Mouse (Mus musculus) frontal cortex, postnatal 14 days (tissue): Measurements from ENCODE around the gene Xrcc3.

Experiments
- DNase-seq, 2 experiments: peaks; one replicate each; pipeline ENCODE4 v3.0.0; 2022; ENCODE audit warnings: low spot score in 2 of 2

Gene Xrcc3

DNA sequence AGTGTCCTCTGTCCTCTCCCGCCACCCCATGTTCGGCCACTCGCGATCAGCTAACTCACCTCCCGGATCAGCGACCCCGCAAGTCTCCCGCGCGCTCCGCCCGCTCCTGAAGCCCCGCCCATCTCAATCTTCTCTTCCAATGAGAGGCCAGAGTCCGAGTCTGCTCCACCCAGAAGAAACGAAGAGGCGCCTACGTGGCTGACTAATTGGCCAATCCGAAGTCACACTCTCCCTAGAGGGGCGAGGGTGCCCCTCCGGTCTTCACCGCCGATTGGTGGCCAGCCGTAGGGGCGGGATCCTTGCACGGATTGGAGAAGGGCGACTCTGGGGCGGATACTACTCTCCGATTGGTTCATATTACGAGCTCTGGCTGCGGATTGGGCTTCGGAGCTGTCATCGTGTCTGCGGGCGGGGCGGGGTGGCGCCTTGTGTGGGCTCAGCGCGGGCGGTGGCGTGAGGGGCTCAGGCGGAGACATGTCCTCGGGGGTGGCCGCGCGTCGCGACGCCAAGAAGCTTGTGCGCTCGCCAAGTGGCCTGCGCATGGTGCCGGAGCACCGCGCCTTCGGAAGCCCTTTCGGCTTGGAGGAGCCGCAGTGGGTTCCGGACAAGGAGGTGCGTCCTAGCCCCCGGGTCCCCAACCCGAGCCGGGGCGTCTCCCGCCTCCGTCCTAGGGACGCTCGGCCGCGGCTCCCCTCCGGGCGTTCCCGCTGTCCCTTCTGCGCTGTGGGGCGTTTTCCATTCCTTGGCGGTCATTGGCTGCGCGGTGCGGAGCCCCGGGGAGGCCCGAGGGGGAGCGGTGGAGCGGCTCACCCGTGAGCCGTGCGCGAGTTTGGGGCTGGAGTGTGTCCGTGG, at the start of gene Xrcc3, which contains the start of gene Zfyve21:
Gene Xrcc3, minus strand, starts transcription at position 108 of the 852 bp plus-strand sequence.
Gene Zfyve21, plus strand, starts transcription at position 405 of the 852 bp plus-strand sequence.
- peak; percentile 97 to 99 for DNase-seq

DNA sequence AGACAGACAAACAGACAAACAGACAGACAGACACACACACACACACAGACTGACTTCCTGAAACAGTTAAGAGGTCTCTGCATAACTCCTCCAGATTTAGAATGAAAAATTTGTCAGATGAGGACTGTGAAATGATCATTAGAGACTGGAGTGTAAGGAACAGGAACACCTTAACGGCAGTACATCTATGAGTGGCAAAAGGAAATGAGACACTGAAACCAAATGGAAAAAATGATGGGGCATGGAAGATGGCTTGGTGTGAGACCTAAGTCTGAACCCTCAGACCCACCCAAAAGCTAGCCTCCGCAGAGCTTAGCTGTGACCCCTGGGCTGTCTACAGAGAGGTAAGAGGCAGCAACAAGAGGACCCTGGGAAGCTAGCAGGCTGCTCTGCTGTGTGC, 41.8 kb upstream of the Xrcc3 start:
- DNase-seq = no peak

DNA sequence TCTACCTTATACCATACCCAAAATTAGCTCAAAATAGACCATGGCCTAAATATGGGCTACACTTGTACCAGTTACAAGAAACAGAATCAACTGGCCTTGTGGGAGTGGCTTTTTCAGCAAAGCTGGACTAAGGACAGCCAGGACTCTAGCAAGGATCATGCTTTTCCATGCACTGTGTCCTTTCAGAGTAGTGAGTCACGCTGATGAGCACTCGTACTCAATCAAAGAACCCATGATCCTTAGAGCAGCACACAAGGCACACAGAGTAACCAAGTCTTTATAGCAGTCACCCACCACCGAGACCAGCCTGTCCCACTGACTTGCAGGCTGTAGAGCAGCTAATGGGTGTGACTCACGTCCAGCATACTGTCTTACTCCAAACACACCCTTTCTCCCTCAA, 39.9 kb upstream of the Xrcc3 start:
- DNase-seq = no peak

DNA sequence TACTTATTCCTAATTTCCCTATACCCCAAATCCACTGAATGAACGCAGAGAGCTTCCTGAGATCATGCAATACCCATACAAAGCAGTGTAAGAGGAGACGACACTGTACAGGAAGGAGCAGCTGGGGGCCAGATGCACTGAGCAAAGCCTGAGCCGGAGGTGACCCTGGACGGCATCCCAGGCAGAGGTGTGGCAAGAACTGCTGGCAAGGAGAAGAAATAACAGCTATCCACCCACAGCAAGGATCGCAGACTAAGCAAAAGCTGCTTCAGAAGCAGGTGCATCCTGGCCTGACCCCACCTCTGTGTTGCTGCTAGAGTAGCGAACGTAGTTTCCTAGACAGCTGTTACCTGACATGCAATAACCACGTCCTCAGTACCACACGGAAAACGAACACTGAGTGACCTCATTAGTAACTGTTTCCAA, 39.4 kb upstream of the Xrcc3 start:
- no peak for DNase-seq

DNA sequence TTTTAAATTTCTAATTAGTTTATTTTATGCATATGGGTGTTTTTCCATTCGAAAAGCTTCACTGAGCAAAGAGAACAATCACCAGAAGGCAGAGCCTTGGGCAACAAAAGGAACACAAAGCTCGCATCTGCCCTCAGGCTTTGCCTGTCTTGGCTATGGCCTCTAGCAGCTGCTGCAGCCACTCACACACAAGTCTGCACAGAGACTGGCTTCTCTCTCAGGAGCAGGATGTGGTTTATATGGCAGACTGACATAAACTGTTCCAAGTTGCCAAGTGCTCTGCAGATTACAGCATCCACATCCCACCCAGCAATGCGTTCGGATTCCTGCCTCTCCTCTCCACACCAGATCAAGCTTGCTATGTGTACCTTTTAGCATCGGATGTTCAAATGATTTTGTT, 38.1 kb upstream of the Xrcc3 start:
- no peak for DNase-seq

DNA sequence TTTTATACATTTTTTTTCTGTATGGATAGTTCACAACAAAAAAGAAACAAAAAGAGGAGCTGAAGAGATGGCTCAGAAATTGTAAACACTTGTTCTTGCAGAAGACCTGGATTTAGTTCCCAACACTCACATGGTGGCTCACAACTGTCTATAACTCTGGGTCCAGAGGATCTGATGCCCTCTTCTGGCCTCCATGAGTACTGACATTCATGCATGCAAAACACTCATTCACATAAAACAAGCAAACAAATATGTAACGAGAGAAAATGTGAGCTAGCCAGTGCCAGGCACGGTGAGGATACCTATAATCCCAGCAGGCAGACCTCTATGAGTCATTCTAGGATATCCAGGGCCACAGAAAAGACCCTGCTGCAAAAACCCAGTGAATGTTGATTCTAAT, 37.6 kb upstream of the Xrcc3 start:
- DNase-seq = no peak

DNA sequence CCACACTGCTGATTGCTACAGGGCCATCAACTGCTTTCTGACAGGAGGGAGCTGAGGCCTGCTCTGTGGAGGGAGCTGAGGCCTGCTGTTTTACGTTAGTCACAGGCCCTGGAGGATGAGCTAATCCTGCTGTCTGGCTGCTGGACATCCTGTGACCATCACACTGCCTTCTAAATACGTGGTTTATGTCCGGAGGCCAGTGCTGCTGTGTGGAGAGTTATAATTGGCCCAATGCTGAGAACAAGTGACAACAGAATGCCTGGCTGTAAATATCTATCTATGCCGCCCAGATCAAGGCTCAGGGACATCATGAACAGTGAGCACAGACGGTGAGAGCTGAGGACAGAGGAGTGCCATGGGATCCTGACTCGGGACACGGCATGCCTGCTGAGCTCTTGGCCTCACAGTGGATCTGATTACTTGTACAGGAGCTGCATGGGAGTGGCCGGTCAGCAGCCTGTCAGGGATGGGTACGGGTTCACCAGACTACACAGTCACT, 34.7 kb upstream of the Xrcc3 start:
- DNase-seq = no peak

DNA sequence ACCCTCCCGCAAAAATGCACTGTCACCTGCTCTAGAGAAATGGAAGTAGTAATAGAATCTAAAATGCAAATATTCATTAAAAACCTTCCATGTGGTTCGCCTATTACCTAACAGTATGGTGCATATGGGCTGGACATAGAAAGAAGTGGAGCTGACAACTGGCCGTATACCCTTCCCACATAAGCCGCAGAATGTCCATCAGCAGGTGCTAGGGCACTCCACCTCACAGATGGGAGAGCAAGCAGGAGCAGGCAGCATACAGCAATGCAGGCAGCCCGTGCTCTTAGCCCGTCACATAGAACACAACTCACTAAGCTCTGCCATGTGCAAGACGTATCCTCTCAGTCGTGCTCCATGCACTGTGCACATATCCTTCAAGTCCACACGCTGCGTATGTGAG, 33.1 kb upstream of the Xrcc3 start:
- no peak for DNase-seq

DNA sequence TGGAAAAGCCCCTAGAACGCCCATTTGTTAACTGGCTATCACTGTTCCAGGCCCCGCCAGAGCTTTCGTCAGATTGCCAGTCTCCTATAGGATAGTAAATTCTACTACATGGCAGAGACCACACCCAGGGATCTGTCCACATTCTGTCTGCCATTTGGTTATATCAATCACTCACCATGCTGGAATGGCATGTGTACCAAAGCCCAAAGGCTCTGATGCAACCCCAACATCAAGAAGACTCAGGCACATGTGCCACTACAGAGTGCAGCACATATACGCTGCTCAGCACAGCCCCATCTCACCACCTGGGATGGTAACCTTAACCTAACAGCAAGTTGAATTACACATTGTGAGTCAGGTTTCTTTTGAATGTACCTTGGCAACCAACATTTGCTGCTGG, 32.3 kb upstream of the Xrcc3 start:
- DNase-seq = no peak

DNA sequence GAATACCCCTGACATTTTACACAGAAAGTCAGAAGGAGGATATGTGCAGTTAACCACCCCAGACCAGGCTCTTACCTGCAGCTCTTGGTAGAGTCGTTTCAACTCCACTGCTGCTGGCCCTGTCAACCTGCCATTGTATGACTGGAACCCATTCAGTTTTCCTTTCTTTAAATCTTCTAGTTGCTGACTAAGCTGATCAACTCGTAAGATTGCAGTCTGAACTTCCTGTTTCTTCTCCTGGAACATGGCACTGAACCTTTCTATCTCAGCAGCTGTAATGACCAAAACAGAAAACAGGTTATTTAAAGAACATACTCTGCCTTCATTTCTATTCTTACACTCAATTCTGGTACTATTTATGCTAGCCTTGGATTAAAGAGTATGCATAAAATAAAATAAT, 29.8 kb upstream of the Xrcc3 start:
- no peak for DNase-seq

DNA sequence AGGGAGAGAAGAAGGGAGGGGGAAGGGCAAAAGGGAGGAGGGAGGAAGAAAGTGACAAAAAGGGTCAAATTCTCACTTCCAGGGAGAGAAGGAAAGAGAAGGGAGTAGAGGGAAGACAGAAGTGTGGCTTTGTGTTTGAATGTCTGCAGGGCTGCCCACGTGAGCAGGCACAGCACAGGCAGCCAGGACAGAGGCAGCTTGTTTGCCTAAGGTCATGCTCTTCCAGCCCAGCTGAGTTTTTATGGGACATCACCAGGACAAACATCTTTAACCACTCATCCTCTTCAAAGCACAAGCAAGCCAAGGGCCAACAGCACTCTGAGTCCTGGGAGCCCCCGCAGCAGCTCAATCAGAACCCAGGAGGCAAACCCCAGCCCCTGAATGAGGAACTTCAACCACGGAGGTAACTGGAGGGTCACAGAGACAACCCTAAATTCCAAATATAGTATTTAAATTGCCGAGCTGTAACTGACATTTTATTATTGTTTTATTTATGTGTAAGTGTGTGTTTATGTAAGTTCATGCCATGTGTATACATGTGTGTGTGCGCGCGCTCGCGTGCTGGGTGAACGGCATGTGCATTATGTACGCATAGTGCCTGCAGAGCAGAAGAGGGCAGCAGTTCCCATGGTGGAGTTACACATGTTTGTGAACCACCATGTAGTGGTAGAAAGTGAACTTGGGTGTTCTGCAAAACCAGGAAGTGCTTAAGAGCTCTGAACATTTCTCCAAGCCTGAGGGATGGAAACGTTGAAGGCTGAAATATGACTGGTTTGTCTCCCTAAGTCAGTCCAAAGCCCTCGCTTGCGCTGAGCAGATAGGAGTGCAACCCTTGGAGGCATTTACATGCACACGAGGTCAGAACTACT, 29.1 kb upstream of the Xrcc3 start:
- no peak for DNase-seq

DNA sequence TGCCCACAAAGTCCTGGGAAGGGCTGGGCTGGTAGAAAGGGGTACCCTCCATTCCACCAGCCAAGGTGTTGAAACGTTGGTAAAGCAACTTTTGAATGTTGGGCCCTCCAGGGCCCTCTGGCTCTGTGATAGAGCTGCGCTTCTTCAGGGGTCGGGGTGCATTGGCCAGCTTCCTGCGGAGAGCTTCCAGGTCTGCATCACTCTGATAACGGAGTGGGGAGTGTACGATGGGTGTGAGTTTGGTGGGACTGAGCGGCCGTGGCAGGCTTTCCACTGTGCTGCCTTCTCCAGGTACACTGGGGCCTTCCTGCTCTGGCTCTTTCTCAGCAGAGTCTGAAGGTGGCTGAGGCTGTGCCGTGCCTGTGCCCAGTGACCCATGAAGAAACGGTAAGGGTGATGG, 19.8 kb upstream of the Xrcc3 start:
- DNase-seq = no peak

DNA sequence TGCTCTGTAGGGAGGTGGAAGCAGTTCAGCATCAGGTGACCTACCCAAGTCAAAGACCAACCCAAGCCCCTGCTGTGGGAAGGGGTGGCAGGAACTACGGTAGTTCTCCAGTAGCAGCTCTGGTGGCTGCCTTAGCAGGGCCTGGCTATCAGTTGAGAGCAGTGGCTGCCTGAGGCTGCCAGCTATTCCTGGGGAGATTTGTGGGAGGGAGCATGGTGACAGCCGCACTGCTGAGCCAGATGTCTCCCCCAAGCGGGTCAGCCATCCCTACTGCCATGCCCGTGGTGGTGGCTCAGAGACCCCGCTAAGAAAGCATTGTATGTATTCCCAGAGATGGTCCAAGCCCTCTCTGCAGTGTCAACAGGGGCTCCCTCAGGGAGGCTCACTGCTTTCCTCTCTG, 19.0 kb upstream of the Xrcc3 start:
- no peak for DNase-seq

DNA sequence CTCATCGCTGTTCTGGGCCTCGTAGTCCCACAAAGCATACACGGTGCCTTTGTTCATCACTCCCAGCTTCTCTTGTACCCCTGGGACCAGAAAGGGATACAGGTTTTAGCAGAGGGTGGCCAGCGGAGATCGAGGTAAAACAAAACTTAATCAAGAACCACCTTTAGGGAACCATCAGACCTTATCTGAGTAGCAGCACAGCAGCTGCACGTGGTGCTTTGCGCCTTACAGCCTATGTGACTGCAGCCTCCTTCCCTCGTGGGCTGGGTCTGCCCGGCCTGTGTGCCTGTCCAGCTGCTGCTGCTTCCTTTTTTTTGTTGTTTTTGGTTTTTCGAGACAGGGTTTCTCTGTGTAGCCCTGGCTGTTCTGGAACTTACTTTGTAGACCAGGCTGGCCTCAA, 16.7 kb upstream of the Xrcc3 start:
- no peak for DNase-seq

DNA sequence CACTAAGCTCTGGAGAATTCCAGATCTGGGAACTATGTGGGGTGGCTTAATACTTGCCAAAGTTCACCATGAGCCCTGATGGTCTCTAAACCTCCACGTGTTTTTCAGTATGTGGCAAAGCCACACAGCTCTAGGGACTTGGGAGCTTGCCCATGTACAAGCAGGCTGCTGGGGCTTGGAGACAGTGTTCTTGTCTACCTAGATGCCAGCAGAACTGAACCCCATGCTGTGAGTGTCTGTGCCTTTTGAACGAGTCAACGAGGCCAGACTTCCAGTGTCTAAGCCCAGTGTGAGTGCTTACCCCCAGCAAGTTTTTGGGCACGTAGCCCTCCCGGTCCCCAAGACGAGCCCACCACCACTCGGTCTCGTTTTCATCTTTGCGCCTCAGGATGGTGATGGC, 16.3 kb upstream of the Xrcc3 start:
- DNase-seq = no peak

DNA sequence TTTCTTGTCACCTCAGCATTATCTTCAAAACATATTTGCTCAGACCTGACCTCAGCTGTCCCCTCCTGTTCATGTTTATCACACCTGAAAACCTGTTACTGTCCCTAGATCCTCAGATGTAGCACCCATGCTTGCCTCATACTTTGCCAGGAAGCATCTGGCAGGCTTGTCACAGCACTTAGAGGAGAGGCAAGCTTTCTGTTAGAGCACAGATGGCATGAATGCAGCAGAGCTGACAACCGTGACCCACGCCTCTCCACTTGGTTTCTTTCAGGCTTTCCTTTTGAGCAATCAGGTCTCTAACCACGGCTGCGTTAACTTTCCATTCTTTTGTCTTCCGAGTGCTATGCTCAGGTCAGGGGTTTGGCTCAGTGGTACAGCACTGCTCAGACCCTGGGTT, 15.8 kb upstream of the Xrcc3 start:
- no peak for DNase-seq

DNA sequence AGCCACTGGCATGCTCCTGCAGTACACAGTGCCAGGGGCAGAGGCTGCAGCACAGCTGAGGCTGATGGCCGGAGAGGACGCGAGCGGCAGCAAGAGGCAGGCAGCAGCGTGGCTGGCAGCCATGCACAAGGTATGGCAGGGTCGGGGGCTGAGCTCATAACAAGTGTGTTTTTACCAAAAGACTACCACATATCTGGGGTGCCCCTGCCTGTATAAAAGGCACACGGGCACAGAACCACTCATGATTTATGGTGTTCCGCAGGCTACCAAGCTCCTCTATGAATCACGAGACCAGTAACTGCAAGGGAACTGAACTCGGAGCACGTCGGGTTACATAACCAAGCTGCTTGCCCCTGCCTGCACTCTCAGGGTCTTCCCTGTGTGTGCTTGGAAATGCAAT, 13.9 kb upstream of the Xrcc3 start:
- no peak for DNase-seq

DNA sequence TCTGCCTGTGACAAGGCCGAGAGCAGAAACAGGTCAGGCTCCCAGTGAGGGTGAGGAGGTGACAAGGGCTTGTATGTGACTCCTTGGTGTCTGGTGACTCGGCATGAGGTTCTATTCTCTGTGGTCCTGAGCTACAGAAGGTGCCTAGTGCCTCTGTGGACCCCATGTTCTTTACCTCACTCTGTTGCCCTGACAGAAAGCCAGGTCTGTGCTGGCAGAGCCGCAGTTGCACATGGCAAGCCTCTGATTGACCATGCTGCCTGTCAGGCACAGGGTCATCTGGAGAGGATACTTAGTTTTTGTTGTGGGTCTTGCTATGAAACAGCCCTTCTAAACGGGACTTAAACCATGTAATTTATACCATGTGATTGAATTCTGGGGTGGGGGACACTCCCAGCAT, 8.3 kb upstream of the Xrcc3 start:
- no peak for DNase-seq

DNA sequence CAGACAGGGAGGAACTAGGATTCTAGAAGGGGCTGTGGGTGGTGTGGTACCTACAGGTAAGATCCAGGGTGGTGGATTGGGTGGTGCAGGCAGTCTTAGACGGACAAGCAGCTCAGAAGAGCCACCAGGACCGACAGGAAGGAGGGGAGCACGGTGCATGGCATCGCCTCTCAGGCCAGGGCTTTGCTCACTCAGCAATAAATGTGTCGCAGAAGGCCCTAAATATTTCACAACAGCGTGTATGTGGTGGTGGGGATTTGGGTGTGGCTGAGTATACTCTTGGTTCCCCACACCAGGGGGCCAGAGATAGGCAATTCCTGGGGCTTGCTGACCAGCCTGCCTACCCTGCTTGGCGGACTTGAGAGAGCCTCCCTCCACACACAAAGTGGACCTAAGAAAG, 7.0 kb upstream of the Xrcc3 start:
- no peak for DNase-seq

DNA sequence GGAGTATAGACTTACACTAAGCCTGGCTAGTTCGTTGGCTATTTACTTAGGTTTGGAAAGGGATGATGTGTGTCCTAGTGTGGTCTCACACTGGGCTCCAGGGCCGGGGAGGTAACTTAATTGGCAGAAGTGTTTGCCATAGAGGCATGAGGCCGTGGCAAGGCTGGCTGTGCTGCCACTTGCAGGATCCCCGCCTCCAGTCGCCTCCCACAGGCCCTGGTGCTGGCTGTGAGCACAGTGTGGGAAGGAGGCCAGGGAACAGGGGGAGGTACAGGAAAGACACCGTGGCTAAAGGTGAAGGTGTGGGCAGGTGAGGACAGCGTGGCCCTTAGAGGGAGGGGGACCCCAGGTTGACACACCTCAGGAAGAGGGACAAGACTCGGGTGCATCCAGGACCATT, 6.3 kb upstream of the Xrcc3 start:
- DNase-seq = no peak

DNA sequence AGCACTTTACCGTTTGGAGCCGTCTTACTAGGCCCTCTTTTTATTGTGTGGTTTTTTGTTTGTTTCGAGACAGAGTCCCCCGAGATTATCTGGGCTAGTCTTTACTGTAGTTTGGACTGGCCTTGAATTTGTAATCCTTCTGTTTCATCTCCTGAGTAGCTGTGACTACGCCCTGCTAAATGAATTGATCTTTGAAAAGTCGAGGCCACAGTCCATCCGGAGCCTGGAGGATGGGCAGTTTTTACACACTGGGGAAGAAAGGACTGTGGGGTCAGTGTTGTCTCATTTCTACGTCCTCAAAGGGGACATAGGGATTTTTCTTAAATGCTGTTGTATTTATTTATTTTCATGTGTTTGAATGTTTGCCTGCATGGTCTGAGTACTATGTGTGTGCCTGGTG, 4.3 kb upstream of the Xrcc3 start:
- no peak for DNase-seq

DNA sequence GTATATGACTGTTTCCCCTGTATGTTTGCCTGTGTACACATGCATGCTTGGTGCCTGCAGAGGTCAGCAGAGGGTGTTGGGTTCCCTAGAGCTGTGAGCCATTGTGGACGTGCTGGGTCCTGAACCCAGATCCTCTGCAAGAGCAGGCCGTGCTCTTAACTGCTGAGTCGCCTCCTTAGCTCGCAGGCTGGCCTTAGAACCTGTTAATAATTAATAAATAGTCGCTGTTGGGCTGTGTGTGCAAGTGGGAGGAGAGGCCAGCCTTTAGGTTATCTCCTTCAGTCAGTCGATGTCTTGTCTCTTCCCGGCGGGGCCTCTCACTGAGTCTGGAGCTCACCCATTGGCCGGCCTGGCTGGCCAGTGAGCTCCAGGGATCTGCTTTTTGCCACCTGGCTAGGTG, 3.3 kb upstream of the Xrcc3 start:
- no peak for DNase-seq

DNA sequence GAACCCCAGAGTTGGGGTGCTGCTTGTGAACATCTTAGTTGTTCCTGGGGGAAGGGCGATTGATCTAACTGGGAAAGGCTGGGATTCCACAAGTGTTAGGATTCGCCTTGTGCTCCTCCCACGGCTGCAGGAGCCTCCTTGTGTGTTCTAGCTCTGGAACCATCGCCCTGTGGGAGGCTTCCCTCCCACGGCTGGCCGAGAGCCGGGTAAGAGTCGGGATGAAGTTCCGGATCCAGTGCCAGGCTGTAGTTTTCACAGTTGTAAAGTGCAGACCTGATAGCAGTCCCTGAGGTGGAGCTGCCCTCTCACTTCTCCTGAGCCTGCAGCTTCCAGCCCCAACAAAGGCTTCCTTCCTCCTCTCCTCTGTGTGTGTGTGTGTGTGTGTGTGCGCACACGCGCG, 2.9 kb upstream of the Xrcc3 start:
- DNase-seq = peak in 1 of 2 experiments; percentile 42
